Mouse (Mus musculus): ENCODE results near the gene Zfp770. TPM values are rescaled to one million over a fixed set of nuclear protein-coding genes. Genes with fewer than 3 reads are reported as not detected.

The Zfp770 gene
- total and polyA plus RNA-seq, 3 experiments = 6.6 to 9.6 TPM; not detected in 1

DNA sequence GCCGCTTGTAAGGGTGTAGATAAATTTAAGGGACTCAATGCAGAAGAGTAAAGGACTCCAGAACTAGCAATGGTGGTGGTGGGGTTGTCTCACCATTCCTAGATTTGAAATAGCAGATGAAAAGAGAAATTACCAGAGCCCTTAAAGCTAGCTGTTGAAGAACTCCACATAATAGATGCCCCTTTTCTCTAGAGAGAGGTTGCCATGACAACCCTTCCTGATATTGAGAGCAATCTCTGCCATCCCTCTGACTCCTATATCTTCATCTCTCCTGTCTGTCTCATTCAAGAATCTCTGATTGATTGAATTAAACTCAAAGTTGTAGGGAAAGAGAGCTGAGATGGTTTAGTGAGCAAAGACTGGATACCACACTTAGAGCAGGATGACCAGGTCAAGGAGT lies 35.3 kb upstream of the Zfp770 start:
- H3K27me3 ChIP-seq (ENCODE audit: control insufficient read depth in 1 of 2, insufficient read depth in 2 of 2, low read length in 2 of 2) = peaks cover 0 to 2% of the 10 kb centered on the region in 2 experiments; a peak in 1 of 4 replicates
- no peaks in the 10 kb centered on the region for H3K9me3 ChIP-seq (replicated peaks; ENCODE audit: insufficient read depth, low read length)
- no peaks in the 10 kb centered on the region for H3K79me2 ChIP-seq (ENCODE audit: control insufficient read depth, insufficient read depth, low read length, poor library complexity)
- H3K4me3 ChIP-seq (ENCODE audit: control insufficient read depth in 1 of 2, insufficient read depth in 1 of 2, low read depth in 2 of 2, low read length in 2 of 2) = no peak overlapping the region
- TF ChIP-seq BHLHE40 (IDR thresholded peaks at IDR 0.05; ENCODE audit: borderline replicate concordance, low read depth, low read length) (no peak), CHD2 (IDR thresholded peaks at IDR 0.05; ENCODE audit: low read length) (no peak), EP300 (IDR thresholded peaks at IDR 0.05; ENCODE audit: low read depth in 1 of 2, low read length in 2 of 2) (no peak), TBP (IDR thresholded peaks at IDR 0.05; ENCODE audit: low read depth, low read length) (no peak), MYB (IDR thresholded peaks at IDR 0.05; ENCODE audit: low read depth, low read length) (no peak), E2F4 (IDR thresholded peaks at IDR 0.05; ENCODE audit: borderline replicate concordance, low read depth, low read length) (no peak), SIN3A (IDR thresholded peaks at IDR 0.05; ENCODE audit: low read length) (no peak), CTCF (IDR thresholded peaks at IDR 0.05 in 2 of 3, conservative IDR thresholded peaks at IDR 0.05 in 1 of 3; ENCODE audit: control insufficient read depth in 1 of 3, insufficient read depth in 1 of 3, low read depth in 2 of 3, low read length in 3 of 3, poor library complexity in 1 of 3, severe bottlenecking in 1 of 3) (no peak), NELFE (IDR thresholded peaks at IDR 0.05; ENCODE audit: low read depth, low read length) (no peak)
- H3K9ac ChIP-seq (ENCODE audit: control insufficient read depth, low read depth, low read length, poor library complexity, severe bottlenecking) = no peak overlapping the region
- DNase-seq (ENCODE audit: low read depth, low spot score) = no peak
- no peak overlapping the region for H3K27ac ChIP-seq (ENCODE audit: control insufficient read depth, low read depth, low read length)
- no peaks in the 10 kb centered on the region for H3K36me3 ChIP-seq (ENCODE audit: control insufficient read depth in 1 of 2, insufficient read depth in 2 of 2, low read length in 2 of 2)
- H3K4me1 ChIP-seq (ENCODE audit: control insufficient read depth in 1 of 2, insufficient read depth in 2 of 2, low read length in 2 of 2) = no peaks in the 10 kb centered on the region

- no peaks in the 10 kb centered on the region for H3K9me3 ChIP-seq (replicated peaks; ENCODE audit: insufficient read depth, low read length)
- H3K4me1 ChIP-seq (ENCODE audit: control insufficient read depth in 1 of 2, insufficient read depth in 2 of 2, low read length in 2 of 2) = no peaks in the 10 kb centered on the region
- no peaks in the 10 kb centered on the region for H3K79me2 ChIP-seq (ENCODE audit: control insufficient read depth, insufficient read depth, low read length, poor library complexity)
- peaks cover 0 to 2% of the 10 kb centered on the region in 2 experiments; a peak in 1 of 4 replicates for H3K27me3 ChIP-seq (ENCODE audit: control insufficient read depth in 1 of 2, insufficient read depth in 2 of 2, low read length in 2 of 2)
- H3K9ac ChIP-seq (ENCODE audit: control insufficient read depth, low read depth, low read length, poor library complexity, severe bottlenecking) = no peak overlapping the region
- H3K4me3 ChIP-seq (ENCODE audit: control insufficient read depth in 1 of 2, insufficient read depth in 1 of 2, low read depth in 2 of 2, low read length in 2 of 2) = no peak overlapping the region
- DNase-seq (ENCODE audit: low read depth, low spot score) = no peak
- no peak overlapping the region for H3K27ac ChIP-seq (ENCODE audit: control insufficient read depth, low read depth, low read length)
- TF ChIP-seq CHD2 (IDR thresholded peaks at IDR 0.05; ENCODE audit: low read length) = no peak
- H3K36me3 ChIP-seq (ENCODE audit: control insufficient read depth in 1 of 2, insufficient read depth in 2 of 2, low read length in 2 of 2) = no peaks in the 10 kb centered on the region
Observed at GRCm38 (mm10) chr2:114235584-114235983, 34.3 kb upstream of the Zfp770 start.

- Histone ChIP-seq H3K27ac (ENCODE audit: control insufficient read depth, low read depth, low read length) (no peak overlapping the region), H3K79me2 (ENCODE audit: control insufficient read depth, insufficient read depth, low read length, poor library complexity) (no peaks in the 10 kb centered on the region), H3K36me3 (ENCODE audit: control insufficient read depth in 1 of 2, insufficient read depth in 2 of 2, low read length in 2 of 2) (no peaks in the 10 kb centered on the region), H3K4me1 (ENCODE audit: control insufficient read depth in 1 of 2, insufficient read depth in 2 of 2, low read length in 2 of 2) (no peaks in the 10 kb centered on the region), H3K27me3 (ENCODE audit: control insufficient read depth in 1 of 2, insufficient read depth in 2 of 2, low read length in 2 of 2) (no peaks in the 10 kb centered on the region), H3K9ac (ENCODE audit: control insufficient read depth, low read depth, low read length, poor library complexity, severe bottlenecking) (no peak overlapping the region), H3K9me3 (replicated peaks; ENCODE audit: insufficient read depth, low read length) (no peaks in the 10 kb centered on the region), H3K4me3 (ENCODE audit: control insufficient read depth in 1 of 2, insufficient read depth in 1 of 2, low read depth in 2 of 2, low read length in 2 of 2) (no peak overlapping the region)
- TF ChIP-seq MYC (IDR thresholded peaks at IDR 0.05; ENCODE audit: low read depth, low read length) (no peak), MAFK (IDR thresholded peaks at IDR 0.05; ENCODE audit: borderline replicate concordance, low read depth, low read length) (no peak)
- DNase-seq (ENCODE audit: low read depth, low spot score) = no peak
Observed at GRCm38 (mm10) chr2:114231248-114231647, 30.0 kb upstream of the Zfp770 start.
